Mouse (Mus musculus) small intestine, adult 2 months (tissue): ENCODE results near the gene Gm9999.

Experiments used
- CTCF ChIP-seq: fragments of 200-500 bp; IDR thresholded peaks from 2 replicates; pipeline ENCODE4 v1.5.1; 2012; ENCODE audit warnings: low read depth, mild to moderate bottlenecking, control low read depth, inconsistent platforms, low read length, moderate library complexity, mixed read lengths; ENCODE audit not compliant: insufficient replicate concordance, insufficient read length; ENCODE audit errors: extremely low read depth
- POLR2A ChIP-seq: fragments of 200-500 bp; IDR thresholded peaks from 2 replicates; pipeline ENCODE4 v1.6.1; 2012; ENCODE audit warnings: low read depth, mild to moderate bottlenecking, control low read depth, inconsistent platforms, low read length, moderate library complexity

GRCm38 (mm10) chr7:46999983-47000643 lies 16.7 kb downstream of the Gm9999 start:
- no peak for TF ChIP-seq POLR2A
- TF ChIP-seq CTCF: no peak
